Mouse (Mus musculus): Measurements from ENCODE around the gene Timm17b. TPM values are rescaled to one million over a fixed set of nuclear protein-coding genes. Genes with fewer than 3 reads are reported as not detected.

The Timm17b gene
- polyA plus RNA-seq, 1 experiment = 50.3 TPM

GRCm38 (mm10) chrX:7947900-7948492 lies 48.8 kb downstream of the Timm17b start:
- H3K27ac ChIP-seq (replicated peaks; ENCODE audit: low read depth, low read length) = peak overlapping the region; percentile 46; the same call in 1 of the 2 replicates
- H3K4me1 ChIP-seq (ENCODE audit: control insufficient read depth, insufficient read depth, insufficient read length, low read length) = peaks cover 4% of the 10 kb centered on the region; the same call in 1 of the 2 replicates
- H3K4me3 ChIP-seq (ENCODE audit: insufficient read depth, low read depth, low read length) = peak overlapping the region; percentile 66

- Histone ChIP-seq H3K4me3 (ENCODE audit: insufficient read depth, low read depth, low read length) (no peak overlapping the region), H3K4me1 (ENCODE audit: control insufficient read depth, insufficient read depth, insufficient read length, low read length) (peaks cover 4% of the 10 kb centered on the region; the same call in 1 of the 2 replicates), H3K27ac (replicated peaks; ENCODE audit: low read depth, low read length) (no peak overlapping the region)
These were observed 50.9 kb downstream of the Timm17b start for GRCm38 (mm10) chrX:7950091-7950490.

Other genes with a start within 250 kb of the Timm17b start
- 6.3 and 8.3 TPM in 2 replicates for gene Prickle3, start 242.1 kb upstream of the Timm17b start, polyA plus RNA-seq (2012; ENCODE audit: insufficient read depth, insufficient read length, missing spikeins)
- gene Plp2, start 228.0 kb upstream of the Timm17b start, polyA plus RNA-seq (2012; ENCODE audit: insufficient read depth, insufficient read length, missing spikeins) = 27.0 and 31.6 TPM in 2 replicates
- 2.9 and 3.4 TPM in 2 replicates for gene Magix, start 218.1 kb upstream of the Timm17b start, polyA plus RNA-seq (2012; ENCODE audit: insufficient read depth, insufficient read length, missing spikeins)
- 17.4 and 24.4 TPM in 2 replicates for gene Gpkow, start 202.2 kb upstream of the Timm17b start, polyA plus RNA-seq (2012; ENCODE audit: insufficient read depth, insufficient read length, missing spikeins)
- gene Wdr45, start 185.0 kb upstream of the Timm17b start, polyA plus RNA-seq (2012; ENCODE audit: insufficient read depth, insufficient read length, missing spikeins) = 41.8 and 42.4 TPM in 2 replicates
- gene Gm45208, start 177.1 kb upstream of the Timm17b start, polyA plus RNA-seq (2012; ENCODE audit: insufficient read depth, insufficient read length, missing spikeins) = 4.0 TPM in 1 of 2 replicates, not detected in the other
- gene Praf2, start 170.9 kb upstream of the Timm17b start, polyA plus RNA-seq (2012; ENCODE audit: insufficient read depth, insufficient read length, missing spikeins) = 10.2 and 10.8 TPM in 2 replicates
- gene Ccdc120, start 148.5 kb upstream of the Timm17b start, polyA plus RNA-seq (2012; ENCODE audit: insufficient read depth, insufficient read length, missing spikeins) = not detected in 2 replicates
- 22.3 and 27.5 TPM in 2 replicates for gene Tfe3, start 136.8 kb upstream of the Timm17b start, polyA plus RNA-seq (2012; ENCODE audit: insufficient read depth, insufficient read length, missing spikeins)
- 18.6 and 19.2 TPM in 2 replicates for gene Gripap1, start 109.6 kb upstream of the Timm17b start, polyA plus RNA-seq (2012; ENCODE audit: insufficient read depth, insufficient read length, missing spikeins)
- 0.21 TPM in 1 of 2 replicates, not detected in the other for gene Kcnd1, start 77.1 kb upstream of the Timm17b start, polyA plus RNA-seq (2012; ENCODE audit: insufficient read depth, insufficient read length, missing spikeins)
- 14.1 and 23.4 TPM in 2 replicates for gene Otud5, start 58.0 kb upstream of the Timm17b start, polyA plus RNA-seq (2012; ENCODE audit: insufficient read depth, insufficient read length, missing spikeins)
- 1.7 and 2.0 TPM in 2 replicates for gene Pim2, start 21.1 kb upstream of the Timm17b start, polyA plus RNA-seq (2012; ENCODE audit: insufficient read depth, insufficient read length, missing spikeins)
- gene Slc35a2, start 15.3 kb upstream of the Timm17b start, polyA plus RNA-seq (2012; ENCODE audit: insufficient read depth, insufficient read length, missing spikeins) = 9.2 and 15.3 TPM in 2 replicates
- gene Pqbp1, start 88 bp upstream of the Timm17b start, polyA plus RNA-seq (2012; ENCODE audit: insufficient read depth, insufficient read length, missing spikeins) = 25.0 and 29.5 TPM in 2 replicates
- gene Gm10491, start 8.5 kb downstream of the Timm17b start, polyA plus RNA-seq (2012; ENCODE audit: insufficient read depth, insufficient read length, missing spikeins) = not detected in 2 replicates
- gene Gm10490, start 10.2 kb downstream of the Timm17b start, polyA plus RNA-seq (2012; ENCODE audit: insufficient read depth, insufficient read length, missing spikeins) = not detected in 2 replicates
- not detected in 2 replicates for gene Pcsk1n, start 20.5 kb downstream of the Timm17b start, polyA plus RNA-seq (2012; ENCODE audit: insufficient read depth, insufficient read length, missing spikeins)
- gene Eras, start 29.2 kb downstream of the Timm17b start, polyA plus RNA-seq (2012; ENCODE audit: insufficient read depth, insufficient read length, missing spikeins) = not detected in 2 replicates
- gene Hdac6, start 48.5 kb downstream of the Timm17b start, polyA plus RNA-seq (2012; ENCODE audit: insufficient read depth, insufficient read length, missing spikeins) = 7.6 and 11.6 TPM in 2 replicates
- gene Gata1, start 78.7 kb downstream of the Timm17b start, polyA plus RNA-seq (2012; ENCODE audit: insufficient read depth, insufficient read length, missing spikeins) = not detected in 2 replicates
- gene Glod5, start 119.1 kb downstream of the Timm17b start, polyA plus RNA-seq (2012; ENCODE audit: insufficient read depth, insufficient read length, missing spikeins) = not detected in 2 replicates
- gene Suv39h1, start 175.4 kb downstream of the Timm17b start, polyA plus RNA-seq (2012; ENCODE audit: insufficient read depth, insufficient read length, missing spikeins) = 1.6 and 2.6 TPM in 2 replicates
- gene Was, start 191.1 kb downstream of the Timm17b start, polyA plus RNA-seq (2012; ENCODE audit: insufficient read depth, insufficient read length, missing spikeins) = 1.1 and 1.5 TPM in 2 replicates
- gene Wdr13, start 233.5 kb downstream of the Timm17b start, polyA plus RNA-seq (2012; ENCODE audit: insufficient read depth, insufficient read length, missing spikeins) = 19.6 and 24.5 TPM in 2 replicates
- 188 and 247 TPM in 2 replicates for gene Rbm3, start 246.5 kb downstream of the Timm17b start, polyA plus RNA-seq (2012; ENCODE audit: insufficient read depth, insufficient read length, missing spikeins)

Data from brown adipose tissue, adult 24 weeks (tissue).